Mouse (Mus musculus): ENCODE data around the gene Vtn. TPM values are rescaled to one million over a fixed set of nuclear protein-coding genes. Genes with fewer than 3 reads are reported as not detected.

Vtn gene
- polyA plus RNA-seq (2011; ENCODE audit: insufficient read depth, insufficient read length, low replicate concordance, missing spikeins), result 6.2 and 19.7 TPM in 2 replicates

DNA sequence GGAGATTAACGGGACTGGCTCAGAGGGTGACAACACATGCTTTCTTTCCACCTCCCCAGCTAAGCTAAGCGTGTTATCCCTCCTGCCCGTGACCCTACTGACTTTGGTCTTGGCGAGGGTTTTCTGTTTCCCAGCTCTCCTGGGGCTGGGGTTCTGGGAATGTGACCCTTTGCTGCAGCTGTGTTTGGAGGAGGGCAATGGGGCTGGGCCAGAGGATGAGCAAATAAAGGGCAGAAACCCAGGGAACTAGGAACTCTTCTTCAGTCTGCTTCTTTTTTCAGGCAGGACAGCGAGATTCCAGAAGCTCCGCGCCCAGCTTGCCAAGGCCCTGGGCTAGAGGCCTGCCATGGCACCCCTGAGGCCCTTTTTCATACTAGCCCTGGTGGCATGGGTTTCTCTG, at the start of gene Vtn:
Gene Vtn, plus strand, starts transcription at position 88 of the 400 bp plus-strand sequence.
- no peaks in the 10 kb centered on the region for H3K4me1 ChIP-seq (ENCODE audit: control insufficient read depth, insufficient read depth, low read length)
- TF ChIP-seq POLR2A (IDR thresholded peaks at IDR 0.05; ENCODE audit: borderline replicate concordance, control insufficient read depth, low read depth, low read length) (no peak), CTCF (IDR thresholded peaks at IDR 0.05; ENCODE audit: control insufficient read depth, insufficient read depth, low read length) (no peak)
- no peak within 1 kb of the TSS for H3K4me3 ChIP-seq (replicated peaks; ENCODE audit: control insufficient read depth, low read depth, low read length)
- H3K27ac ChIP-seq (ENCODE audit: control insufficient read depth, insufficient read depth, low read depth, low read length, poor library complexity), result no peak within 1 kb of the TSS
- WGBS, result 72% methylated on average over 7 of the region's 7 CpGs

- TF ChIP-seq POLR2A (IDR thresholded peaks at IDR 0.05; ENCODE audit: borderline replicate concordance, control insufficient read depth, low read depth, low read length) (no peak), CTCF (IDR thresholded peaks at IDR 0.05; ENCODE audit: control insufficient read depth, insufficient read depth, low read length) (no peak)
- 20% methylated on average over 2 of the region's 2 CpGs for WGBS
- Histone ChIP-seq H3K4me3 (replicated peaks; ENCODE audit: control insufficient read depth, low read depth, low read length) (no peak overlapping the region), H3K27ac (ENCODE audit: control insufficient read depth, insufficient read depth, low read depth, low read length, poor library complexity) (no peak overlapping the region), H3K4me1 (ENCODE audit: control insufficient read depth, insufficient read depth, low read length) (no peaks in the 10 kb centered on the region)
Measured at GRCm38 (mm10) chr11:78450337-78450736, 48.6 kb upstream of the Vtn start.

- TF ChIP-seq CTCF (IDR thresholded peaks at IDR 0.05; ENCODE audit: control insufficient read depth, insufficient read depth, low read length) (peak; percentile 90), POLR2A (IDR thresholded peaks at IDR 0.05; ENCODE audit: borderline replicate concordance, control insufficient read depth, low read depth, low read length) (no peak)
- WGBS, result 17% methylated on average over 4 of the region's 4 CpGs
- no peaks in the 10 kb centered on the region for H3K4me1 ChIP-seq (ENCODE audit: control insufficient read depth, insufficient read depth, low read length)
- H3K4me3 ChIP-seq (replicated peaks; ENCODE audit: control insufficient read depth, low read depth, low read length), result no peak overlapping the region
- no peak overlapping the region for H3K27ac ChIP-seq (ENCODE audit: control insufficient read depth, insufficient read depth, low read depth, low read length, poor library complexity)
Measured at GRCm38 (mm10) chr11:78453675-78454074, 45.2 kb upstream of the Vtn start.

DNA sequence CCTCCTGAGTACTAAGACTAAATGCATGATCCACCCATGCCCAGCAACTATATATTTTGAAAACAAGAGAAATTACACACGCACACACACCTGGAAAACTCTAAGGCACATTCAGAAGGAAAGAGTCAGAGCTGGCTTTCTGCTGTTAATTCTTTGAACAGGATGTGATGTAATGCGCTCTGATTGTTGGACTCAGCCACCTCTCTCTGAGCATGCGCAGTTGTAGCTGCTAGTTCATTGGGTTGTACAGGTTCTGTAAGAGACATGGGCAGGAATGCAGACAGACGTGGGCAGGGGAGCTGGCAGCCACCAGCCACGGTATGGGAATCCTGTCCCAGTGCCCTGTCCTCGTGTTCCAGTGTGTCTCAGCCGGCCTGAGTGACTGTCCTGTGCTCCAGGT, 44.6 kb upstream of the Vtn start:
- WGBS, result 54% methylated on average over 7 of the region's 7 CpGs
- no peaks in the 10 kb centered on the region for H3K4me1 ChIP-seq (ENCODE audit: control insufficient read depth, insufficient read depth, low read length)
- no peak for TF ChIP-seq POLR2A (IDR thresholded peaks at IDR 0.05; ENCODE audit: borderline replicate concordance, control insufficient read depth, low read depth, low read length)
- TF ChIP-seq CTCF (IDR thresholded peaks at IDR 0.05; ENCODE audit: control insufficient read depth, insufficient read depth, low read length), result no peak
- no peak overlapping the region for H3K27ac ChIP-seq (ENCODE audit: control insufficient read depth, insufficient read depth, low read depth, low read length, poor library complexity)
- no peak overlapping the region for H3K4me3 ChIP-seq (replicated peaks; ENCODE audit: control insufficient read depth, low read depth, low read length)

- peak; percentile 32; the same call in 1 of the 2 replicates for TF ChIP-seq CTCF (IDR thresholded peaks at IDR 0.05; ENCODE audit: control insufficient read depth, insufficient read depth, low read length)
- TF ChIP-seq POLR2A (IDR thresholded peaks at IDR 0.05; ENCODE audit: borderline replicate concordance, control insufficient read depth, low read depth, low read length), result no peak
- WGBS, result 25% methylated on average over 5 of the region's 5 CpGs
- Histone ChIP-seq H3K4me3 (replicated peaks; ENCODE audit: control insufficient read depth, low read depth, low read length) (no peak overlapping the region), H3K4me1 (ENCODE audit: control insufficient read depth, insufficient read depth, low read length) (no peaks in the 10 kb centered on the region), H3K27ac (ENCODE audit: control insufficient read depth, insufficient read depth, low read depth, low read length, poor library complexity) (no peak overlapping the region)
Measured at GRCm38 (mm10) chr11:78455308-78455707, 43.6 kb upstream of the Vtn start.

- WGBS, result 36% methylated on average over 17 of the region's 17 CpGs
- H3K4me3 ChIP-seq (replicated peaks; ENCODE audit: control insufficient read depth, low read depth, low read length), result no peak overlapping the region
- H3K27ac ChIP-seq (ENCODE audit: control insufficient read depth, insufficient read depth, low read depth, low read length, poor library complexity), result no peak overlapping the region
- peaks cover 3% of the 10 kb centered on the region; the same call in 1 of the 2 replicates for H3K4me1 ChIP-seq (ENCODE audit: control insufficient read depth, insufficient read depth, low read length)
- TF ChIP-seq CTCF (IDR thresholded peaks at IDR 0.05; ENCODE audit: control insufficient read depth, insufficient read depth, low read length), result no peak
- no peak for TF ChIP-seq POLR2A (IDR thresholded peaks at IDR 0.05; ENCODE audit: borderline replicate concordance, control insufficient read depth, low read depth, low read length)
Measured at GRCm38 (mm10) chr11:78458740-78459139, 40.2 kb upstream of the Vtn start.

DNA sequence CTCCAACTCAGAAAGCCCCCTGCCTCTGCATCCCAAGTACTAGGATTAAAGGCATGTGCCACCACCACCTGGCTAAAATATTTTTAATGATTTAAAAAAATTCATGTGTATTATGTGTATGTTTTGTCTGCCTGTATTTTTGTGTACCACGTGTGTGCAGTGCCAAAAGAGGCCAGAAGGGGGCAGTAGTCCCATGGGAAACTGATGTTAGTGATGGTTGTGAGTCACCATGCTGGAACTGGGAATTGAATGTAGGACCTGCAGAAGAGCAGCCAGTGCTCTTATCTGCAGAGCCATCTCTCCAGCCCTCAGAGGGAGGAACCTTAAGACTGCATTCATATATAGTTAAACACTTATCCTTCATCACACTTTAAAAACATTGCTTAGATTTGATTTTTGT, 37.0 kb upstream of the Vtn start:
- WGBS, result 71% methylated on average over 1 of the region's 1 CpGs
- peaks cover 6% of the 10 kb centered on the region for H3K4me1 ChIP-seq (ENCODE audit: control insufficient read depth, insufficient read depth, low read length)
- H3K4me3 ChIP-seq (replicated peaks; ENCODE audit: control insufficient read depth, low read depth, low read length), result no peak overlapping the region
- H3K27ac ChIP-seq (ENCODE audit: control insufficient read depth, insufficient read depth, low read depth, low read length, poor library complexity), result no peak overlapping the region
- TF ChIP-seq CTCF (IDR thresholded peaks at IDR 0.05; ENCODE audit: control insufficient read depth, insufficient read depth, low read length) (peak; percentile 29; the same call in 1 of the 2 replicates), POLR2A (IDR thresholded peaks at IDR 0.05; ENCODE audit: borderline replicate concordance, control insufficient read depth, low read depth, low read length) (no peak)

DNA sequence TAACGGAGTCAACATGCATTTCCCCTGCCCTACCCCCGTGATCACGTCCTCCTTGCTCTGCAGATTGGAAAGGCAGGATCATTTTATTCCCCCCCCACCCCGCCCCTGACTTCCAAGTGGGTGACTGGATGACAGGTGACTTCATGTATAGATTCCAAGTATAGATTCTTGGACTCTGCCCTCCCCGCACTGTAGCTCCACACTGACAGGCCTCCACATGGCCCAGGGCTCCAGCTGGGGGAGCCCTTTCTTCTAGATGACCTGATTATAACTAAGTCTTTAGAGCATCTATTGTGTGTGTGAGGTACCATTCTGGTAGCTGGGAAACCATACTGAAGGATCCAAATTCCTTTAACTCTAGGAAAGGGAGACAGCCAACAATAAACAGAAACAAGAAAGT, 36.2 kb upstream of the Vtn start:
- Histone ChIP-seq H3K4me1 (ENCODE audit: control insufficient read depth, insufficient read depth, low read length) (peaks cover 6% of the 10 kb centered on the region), H3K4me3 (replicated peaks; ENCODE audit: control insufficient read depth, low read depth, low read length) (no peak overlapping the region), H3K27ac (ENCODE audit: control insufficient read depth, insufficient read depth, low read depth, low read length, poor library complexity) (no peak overlapping the region)
- TF ChIP-seq POLR2A (IDR thresholded peaks at IDR 0.05; ENCODE audit: borderline replicate concordance, control insufficient read depth, low read depth, low read length) (no peak), CTCF (IDR thresholded peaks at IDR 0.05; ENCODE audit: control insufficient read depth, insufficient read depth, low read length) (no peak)
- WGBS, result 87% methylated on average over 5 of the region's 5 CpGs
